Mouse (Mus musculus) megakaryocyte, embryonic 14.5 days (primary cell): Measurements from ENCODE around the gene Hist1h2bf.
"Not testable (repeated sequence)": the region's sequence is repeated elsewhere in the genome, so short reads cannot be mapped to it uniquely, and the experiment has no call there.

ENCODE experiments used
- FLI1 ChIP-seq: IDR thresholded peaks from 2 replicates; pipeline ENCODE4 v1.6.1; 2012; ENCODE audit warnings: low read length, inconsistent platforms, mixed read lengths
- GATA1 ChIP-seq: IDR thresholded peaks from 3 replicates; pipeline ENCODE4 v1.6.1; 2012; ENCODE audit warnings: mixed read lengths, low read length, inconsistent platforms, borderline replicate concordance

- TF ChIP-seq GATA1, FLI1: not testable (repeated sequence)
These were observed 29.2 kb downstream of the Hist1h2bf start for GRCm38 (mm10) chr13:23544787-23545120.
